8 mouse cellular contexts compared by ENCODE assay signal in the genomic region with DNA sequence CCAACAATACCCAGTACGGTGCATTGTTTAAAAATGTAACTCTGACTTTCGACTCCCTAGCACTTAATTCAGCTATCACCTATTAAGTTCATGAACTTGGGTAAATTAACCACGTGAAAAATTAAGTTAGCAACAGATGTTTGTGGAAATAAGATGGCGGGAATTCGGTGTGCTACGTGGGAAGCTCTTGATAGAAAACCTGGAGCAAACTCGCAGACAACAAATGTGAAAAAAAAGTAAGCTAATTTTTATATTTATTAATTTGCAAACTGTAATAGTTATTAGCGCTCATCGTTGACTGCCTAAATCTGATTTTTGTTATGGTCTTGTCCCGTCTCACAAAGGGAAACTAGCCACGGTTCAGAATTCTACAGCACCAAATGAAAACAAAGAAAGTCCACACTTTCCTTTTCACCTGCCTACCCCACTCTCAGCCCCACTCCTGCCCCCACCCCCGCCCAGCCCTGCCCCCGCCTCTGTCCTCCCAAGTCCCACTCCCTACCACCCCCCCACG. TPM values are rescaled to one million over a fixed set of nuclear protein-coding genes. Genes with fewer than 3 reads are reported as not detected.
DNase-seq lines count a peak whose midpoint lies in the region; ATAC-seq and TF ChIP-seq lines count a peak whose summit lies in the region.

No protein-coding gene starts in this region.

- no peak for TF ChIP-seq POLR2A in small intestine, adult 2 months (IDR thresholded peaks at IDR 0.05; ENCODE audit: low read depth, low read length)

- H3K9ac ChIP-seq in lung, embryonic 14.5 days, result peak overlapping the region; percentile 40
- peak overlapping the region; percentile 53 for H3K9ac ChIP-seq in embryonic facial prominence, embryonic 11.5 days (replicated peaks; ENCODE audit: low read length)
- peak overlapping the region; percentile 45 for H3K9ac ChIP-seq in limb, embryonic 11.5 days (ENCODE audit: low read length)

- peak; percentile 71 for DNase-seq in lung, embryonic 14.5 days
- DNase-seq in lung, postnatal 14 days, result no peak
- peak; percentile 73 for DNase-seq in embryonic facial prominence, embryonic 11.5 days (ENCODE audit: low spot score)
- DNase-seq in limb, embryonic 11.5 days (ENCODE audit: low spot score), result no peak
- no peak for DNase-seq in layer of hippocampus, adult 11-12 months (ENCODE audit: low spot score)
- no peak for DNase-seq in adrenal gland, postnatal 36 days
- DNase-seq in yolk sac, embryonic 10.5 days (ENCODE audit: low spot score), result no peak

- no peaks in the 10 kb centered on the region; the same call in 1 of the 2 replicates for H3K4me1 ChIP-seq in lung, embryonic 14.5 days (ENCODE audit: insufficient read depth)
- H3K4me1 ChIP-seq in embryonic facial prominence, embryonic 11.5 days (ENCODE audit: control insufficient read depth, insufficient read depth, low read length), result no peaks in the 10 kb centered on the region
- peaks cover 8% of the 10 kb centered on the region for H3K4me1 ChIP-seq in limb, embryonic 11.5 days (ENCODE audit: control insufficient read depth, insufficient read depth, low read length)
- H3K4me1 ChIP-seq in small intestine, adult 2 months (ENCODE audit: control insufficient read depth, insufficient read depth, insufficient read length, low read length), result no peaks in the 10 kb centered on the region; the same call in 1 of the 2 replicates

- H3K27ac ChIP-seq in lung, embryonic 14.5 days (ENCODE audit: low read depth), result peak overlapping the region; percentile 55; the same call in 1 of the 2 replicates
- peak overlapping the region; percentile 48; the same call in 1 of the 2 replicates for H3K27ac ChIP-seq in embryonic facial prominence, embryonic 11.5 days (replicated peaks; ENCODE audit: low read depth, low read length)
- H3K27ac ChIP-seq in limb, embryonic 11.5 days (replicated peaks; ENCODE audit: low read depth, low read length), result peak overlapping the region; percentile 74; the same call in 1 of the 2 replicates
- 0 out of 2 replicates have a peak overlapping the region, but pooled peaks have one; percentile 14 for H3K27ac ChIP-seq in small intestine, adult 2 months (ENCODE audit: insufficient read depth, low read depth, low read length)

- under 1% methylated on average over 14 of the region's 14 CpGs for WGBS in lung, embryonic 14.5 days
- WGBS in embryonic facial prominence, embryonic 11.5 days, result 3% methylated on average over 14 of the region's 14 CpGs
- WGBS in limb, embryonic 11.5 days, result 2% methylated on average over 14 of the region's 14 CpGs
- 2% methylated on average over 14 of the region's 14 CpGs for WGBS in small intestine, adult 2 months

- H3K4me2 ChIP-seq in lung, embryonic 14.5 days, result peak overlapping the region; percentile 79
- peak overlapping the region; percentile 51 for H3K4me2 ChIP-seq in embryonic facial prominence, embryonic 11.5 days (ENCODE audit: low read depth, low read length)
- peak overlapping the region; percentile 81 for H3K4me2 ChIP-seq in limb, embryonic 11.5 days (ENCODE audit: low read depth, severe bottlenecking)

- peaks cover 25% of the 10 kb centered on the region for H3K36me3 ChIP-seq in lung, embryonic 14.5 days (ENCODE audit: insufficient read depth)
- no peaks in the 10 kb centered on the region; the same call in none of the 2 replicates for H3K36me3 ChIP-seq in embryonic facial prominence, embryonic 11.5 days (replicated peaks; ENCODE audit: control insufficient read depth, insufficient read depth, low read depth, low read length)
- peaks cover 9% of the 10 kb centered on the region for H3K36me3 ChIP-seq in limb, embryonic 11.5 days (ENCODE audit: control insufficient read depth, insufficient read depth, low read length)
- peaks cover 12% of the 10 kb centered on the region for H3K36me3 ChIP-seq in small intestine, adult 2 months (ENCODE audit: control insufficient read depth, insufficient read depth, low read length)

- no peaks in the 10 kb centered on the region for H3K27me3 ChIP-seq in lung, embryonic 14.5 days (ENCODE audit: insufficient read depth, low read length)
- H3K27me3 ChIP-seq in embryonic facial prominence, embryonic 11.5 days (ENCODE audit: control insufficient read depth, insufficient read depth, low read length), result no peaks in the 10 kb centered on the region
- no peaks in the 10 kb centered on the region for H3K27me3 ChIP-seq in limb, embryonic 11.5 days (ENCODE audit: control insufficient read depth, insufficient read depth, low read length)
- H3K27me3 ChIP-seq in small intestine, adult 2 months (ENCODE audit: control insufficient read depth, insufficient read depth, low read length), result no peaks in the 10 kb centered on the region

- TF ChIP-seq CTCF in lung, embryonic 14.5 days (IDR thresholded peaks at IDR 0.05; ENCODE audit: low read depth), result no peak
- TF ChIP-seq CTCF in small intestine, adult 2 months (IDR thresholded peaks at IDR 0.05; ENCODE audit: extremely low read depth, insufficient read length, insufficient replicate concordance, low read depth, low read length), result no peak

- peak overlapping the region; percentile 67 for H3K4me3 ChIP-seq in lung, embryonic 14.5 days (ENCODE audit: low read depth, low read length)
- H3K4me3 ChIP-seq in embryonic facial prominence, embryonic 11.5 days (ENCODE audit: low read depth, low read length), result peak overlapping the region; percentile 62
- H3K4me3 ChIP-seq in limb, embryonic 11.5 days (ENCODE audit: low read depth, low read length), result peak overlapping the region; percentile 72
- peak overlapping the region; percentile 96 for H3K4me3 ChIP-seq in small intestine, adult 2 months (ENCODE audit: low read depth, low read length)

- H3K9me3 ChIP-seq in lung, embryonic 14.5 days (ENCODE audit: low read depth, low read length), result no peaks in the 10 kb centered on the region
- H3K9me3 ChIP-seq in embryonic facial prominence, embryonic 11.5 days (replicated peaks; ENCODE audit: control insufficient read depth, low read length), result no peaks in the 10 kb centered on the region
- no peaks in the 10 kb centered on the region for H3K9me3 ChIP-seq in limb, embryonic 11.5 days (ENCODE audit: control insufficient read depth, low read length)

- peak; percentile 47 for ATAC-seq in lung, embryonic 14.5 days (ENCODE audit: insufficient read depth)
- no peak; the same call in 1 of the 2 replicates for ATAC-seq in embryonic facial prominence, embryonic 11.5 days (replicated peaks; ENCODE audit: insufficient number of reproducible peaks, low FRiP score, low TSS enrichment, low read depth)
- peak; percentile 44; the same call in 1 of the 2 replicates for ATAC-seq in limb, embryonic 11.5 days (ENCODE audit: insufficient number of reproducible peaks, low FRiP score, low TSS enrichment, low read depth)

RNA-seq across cellular contexts. Expression of a gene that starts 0.6 kb away (rescaled TPM):
- 32.4 and 38.4 TPM in 2 replicates for polyA plus RNA-seq in lung, embryonic 14.5 days (2014; fragmentation: Nextera tagmentation; extraction: Ambion mirVana)
- 37.9 and 41.5 TPM in 2 replicates for polyA plus RNA-seq in embryonic facial prominence, embryonic 11.5 days (2014; fragmentation: Nextera tagmentation; extraction: Ambion mirVana)
- 41.9 and 46.2 TPM in 2 replicates for polyA plus RNA-seq in limb, embryonic 11.5 days (2014; fragmentation: Nextera tagmentation; extraction: Ambion mirVana)
- polyA plus RNA-seq in small intestine, adult 2 months (2012; rRNA removed), result 11.2 and 16.9 TPM in 2 replicates
- 10 to 100 TPM; 22.1 to 39.7 TPM for total RNA-seq in adrenal gland, postnatal 36 days (2021)

RNA-seq across cellular contexts. Expression of a gene that starts 8.6 kb away (rescaled TPM):
- 0.07 and 0.42 TPM in 2 replicates for polyA plus RNA-seq in lung, embryonic 14.5 days (2014; fragmentation: Nextera tagmentation; extraction: Ambion mirVana)
- 0.36 and 0.50 TPM in 2 replicates for polyA plus RNA-seq in embryonic facial prominence, embryonic 11.5 days (2014; fragmentation: Nextera tagmentation; extraction: Ambion mirVana)
- 0.13 and 0.15 TPM in 2 replicates for polyA plus RNA-seq in limb, embryonic 11.5 days (2014; fragmentation: Nextera tagmentation; extraction: Ambion mirVana)
- 0.30 and 0.61 TPM in 2 replicates for polyA plus RNA-seq in small intestine, adult 2 months (2012; rRNA removed)
- total RNA-seq in adrenal gland, postnatal 36 days (2021), result under 1 TPM; 0.33 to 0.99 TPM

RNA-seq across cellular contexts. Expression of a gene that starts 29.9 kb away (rescaled TPM):
- 22.7 and 24.0 TPM in 2 replicates for polyA plus RNA-seq in lung, embryonic 14.5 days (2014; fragmentation: Nextera tagmentation; extraction: Ambion mirVana)
- 11.0 and 12.8 TPM in 2 replicates for polyA plus RNA-seq in embryonic facial prominence, embryonic 11.5 days (2014; fragmentation: Nextera tagmentation; extraction: Ambion mirVana)
- polyA plus RNA-seq in limb, embryonic 11.5 days (2014; fragmentation: Nextera tagmentation; extraction: Ambion mirVana), result 11.9 and 12.9 TPM in 2 replicates
- polyA plus RNA-seq in small intestine, adult 2 months (2012; rRNA removed), result 23.7 and 32.9 TPM in 2 replicates
- 100 to 1,000 TPM; 233 to 255 TPM for total RNA-seq in adrenal gland, postnatal 36 days (2021)

RNA-seq across cellular contexts. Expression of a gene that starts 30.6 kb away (rescaled TPM):
- not detected in 2 replicates for polyA plus RNA-seq in lung, embryonic 14.5 days (2014; fragmentation: Nextera tagmentation; extraction: Ambion mirVana)
- polyA plus RNA-seq in embryonic facial prominence, embryonic 11.5 days (2014; fragmentation: Nextera tagmentation; extraction: Ambion mirVana), result not detected in 2 replicates
- polyA plus RNA-seq in limb, embryonic 11.5 days (2014; fragmentation: Nextera tagmentation; extraction: Ambion mirVana), result not detected in 2 replicates
- 0.15 TPM in 1 of 2 replicates, not detected in the other for polyA plus RNA-seq in small intestine, adult 2 months (2012; rRNA removed)
- total RNA-seq in adrenal gland, postnatal 36 days (2021), result not detected

RNA-seq across cellular contexts. Expression of a gene that starts 34.1 kb away (rescaled TPM):
- not detected in 2 replicates for polyA plus RNA-seq in lung, embryonic 14.5 days (2014; fragmentation: Nextera tagmentation; extraction: Ambion mirVana)
- not detected in 2 replicates for polyA plus RNA-seq in embryonic facial prominence, embryonic 11.5 days (2014; fragmentation: Nextera tagmentation; extraction: Ambion mirVana)
- polyA plus RNA-seq in limb, embryonic 11.5 days (2014; fragmentation: Nextera tagmentation; extraction: Ambion mirVana), result not detected in 2 replicates
- not detected in 2 replicates for polyA plus RNA-seq in small intestine, adult 2 months (2012; rRNA removed)
- not detected for total RNA-seq in adrenal gland, postnatal 36 days (2021)

Comparison
In these comparisons a context has a peak if more than half of its experiments do, and no peak if none do; other contexts are left out.
1. DNase-seq: peak in lung, embryonic 14.5 days (single experiment) and embryonic facial prominence, embryonic 11.5 days (single experiment); none in lung, postnatal 14 days (single experiment), limb, embryonic 11.5 days (single experiment), layer of hippocampus, adult 11-12 months (single experiment), adrenal gland, postnatal 36 days (0 of 2) and yolk sac, embryonic 10.5 days (single experiment).
2. H3K27ac ChIP-seq: peak in every context shown above with its lines; median percentile 74 in limb, embryonic 11.5 days; 55 in lung, embryonic 14.5 days; 48 in embryonic facial prominence, embryonic 11.5 days; 14 in small intestine, adult 2 months.
3. Peak in every context shown above with its lines, with median percentiles within 50 percentile points of each other: H3K4me2 ChIP-seq, H3K4me3 ChIP-seq and H3K9ac ChIP-seq.